Mouse (Mus musculus) gastrocnemius, postnatal 36 days (tissue): ENCODE data around the gene Tmem132d. TPM values are rescaled to one million over a fixed set of nuclear protein-coding genes. Genes with fewer than 3 reads are reported as not detected.

Source experiments
- DNase-seq, 2 experiments: peaks; one replicate each; pipeline ENCODE4 v3.0.0; 2022
- intact Hi-C: fragments of 180-260 bp; cut with DNase I; formaldehyde crosslinking; loops from one replicate; pipeline ENCODE4 v1.15.1; 2025
- total RNA-seq, 2 experiments: library from RNA; stranded (reverse); gene quantifications; 2 replicates each; pipeline ENCODE4 v1.2.3; 2021

Gene Tmem132d
- total RNA-seq, 2 experiments from 2014 or later: 0.05 TPM; not detected in 1

DNA sequence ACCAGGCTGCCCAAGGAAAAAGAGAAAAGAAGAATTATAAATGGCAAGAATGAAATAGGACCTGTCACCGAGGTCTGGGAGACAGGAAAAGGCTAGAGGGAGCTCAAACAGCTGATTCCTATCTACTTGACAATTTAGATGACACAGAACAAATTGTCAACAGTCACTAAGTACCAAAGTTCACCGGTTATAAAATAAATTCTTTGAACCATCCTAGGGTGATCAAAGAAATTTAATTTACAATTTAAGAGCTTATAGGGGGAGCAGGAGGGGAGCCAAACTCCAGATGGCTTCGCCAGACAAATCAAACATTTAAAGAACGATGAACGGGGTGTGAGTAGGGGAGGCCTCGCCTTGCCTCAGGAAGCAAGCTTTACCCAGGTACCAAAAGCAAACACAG, 20.6 kb downstream of the Tmem132d start:
- DNase-seq: no peak
- intact Hi-C loops: no loop called here

DNA sequence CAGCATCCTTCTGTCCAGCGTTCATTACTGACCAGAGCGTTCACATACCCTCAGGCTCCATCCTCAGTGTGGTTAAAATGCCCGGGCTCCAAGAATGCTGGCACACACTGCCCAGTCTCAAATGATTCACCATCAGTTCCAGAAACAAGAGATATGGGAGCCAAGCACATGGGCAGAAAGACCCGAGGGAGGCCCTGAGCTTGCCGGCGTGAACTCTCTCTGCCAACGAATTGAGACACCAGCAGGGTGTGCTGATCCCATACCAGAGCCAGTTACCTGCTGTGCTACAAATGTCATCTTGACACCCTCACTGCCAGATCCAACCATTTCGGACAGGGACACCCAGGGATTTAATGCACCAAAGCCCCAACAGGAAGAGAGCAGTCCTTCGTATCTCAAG, 25.3 kb downstream of the Tmem132d start:
- DNase-seq: no peak
- intact Hi-C loops: no loop called here

DNA sequence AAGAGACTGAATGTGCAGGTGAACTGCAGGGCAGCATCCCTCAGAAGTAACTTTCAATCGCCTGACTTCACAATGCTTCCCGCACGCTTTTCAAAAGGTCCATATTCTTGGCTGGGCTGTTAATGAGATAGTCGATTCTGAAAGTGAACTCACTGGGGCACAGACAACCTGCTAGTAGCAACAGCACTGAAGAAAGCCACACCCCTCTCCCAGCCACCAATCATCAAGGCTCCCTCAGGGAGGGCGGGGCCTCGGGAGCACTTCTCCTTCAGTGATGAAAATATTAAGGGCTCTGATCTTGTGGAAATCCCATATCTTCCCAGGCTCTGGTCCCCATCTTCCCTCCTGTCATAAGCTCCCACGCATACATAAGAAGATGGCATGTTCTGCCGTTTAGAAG, 27.8 kb downstream of the Tmem132d start:
- DNase-seq: no peak
- intact Hi-C loops: no loop called here

DNA sequence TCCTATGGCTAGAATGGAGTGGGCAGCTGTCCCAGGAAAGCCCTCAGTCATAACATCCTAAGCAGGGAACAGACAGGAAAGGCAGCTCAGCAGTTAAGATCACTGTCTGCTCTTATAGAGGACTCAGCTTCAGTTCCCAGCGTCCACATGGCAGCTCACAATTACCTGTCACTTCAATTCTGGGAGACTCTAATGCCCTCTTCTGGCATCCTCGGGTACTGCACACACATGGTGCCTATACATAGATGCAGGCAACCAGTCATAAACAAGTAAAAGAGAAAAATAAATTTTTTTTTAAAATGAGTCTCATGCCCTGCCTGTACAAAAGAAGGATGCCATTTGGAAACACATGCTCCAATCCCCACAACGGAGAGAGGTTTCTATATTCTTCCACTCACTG, 28.7 kb downstream of the Tmem132d start:
- intact Hi-C loops: no loop called here
- DNase-seq: no peak

DNA sequence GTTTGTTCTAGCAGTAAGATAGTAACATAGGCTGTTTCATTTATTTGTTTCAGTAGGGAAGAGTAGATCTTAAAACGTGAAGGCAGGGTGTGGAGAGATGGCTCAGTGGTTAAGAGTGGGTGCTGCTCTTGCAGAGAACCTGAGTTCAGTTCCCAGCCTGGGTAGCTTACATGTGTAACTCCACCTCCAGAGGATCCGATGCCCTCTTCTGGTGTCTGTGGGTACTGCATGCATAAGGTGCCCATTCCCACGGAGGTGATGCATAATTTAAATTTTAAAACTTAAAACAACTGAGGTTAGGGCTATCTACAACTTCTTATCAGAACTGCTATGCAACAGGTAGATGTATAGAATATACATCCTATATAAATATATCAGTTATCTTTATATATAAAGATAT, 40.5 kb downstream of the Tmem132d start:
- intact Hi-C loops: no loop called here
- DNase-seq: no peak

DNA sequence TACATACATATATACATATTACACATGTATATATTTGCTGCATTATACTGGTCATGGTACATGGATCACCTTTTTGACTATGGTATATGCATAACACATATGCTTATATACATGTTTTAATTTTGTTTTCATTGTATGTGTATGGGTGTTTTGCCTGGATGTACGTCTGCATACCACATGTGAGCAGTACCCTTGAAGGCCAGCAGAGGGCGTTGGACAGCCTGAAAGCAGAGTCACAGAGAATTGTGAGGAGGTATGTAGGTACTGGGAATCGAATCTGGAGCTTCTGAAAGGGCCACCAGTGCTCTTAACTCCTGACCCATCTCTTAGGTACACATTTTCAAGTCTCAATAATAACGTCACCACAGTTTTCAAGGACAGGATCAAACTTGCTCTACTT, 43.2 kb downstream of the Tmem132d start:
- intact Hi-C loops: no loop called here
- no peak for DNase-seq

DNA sequence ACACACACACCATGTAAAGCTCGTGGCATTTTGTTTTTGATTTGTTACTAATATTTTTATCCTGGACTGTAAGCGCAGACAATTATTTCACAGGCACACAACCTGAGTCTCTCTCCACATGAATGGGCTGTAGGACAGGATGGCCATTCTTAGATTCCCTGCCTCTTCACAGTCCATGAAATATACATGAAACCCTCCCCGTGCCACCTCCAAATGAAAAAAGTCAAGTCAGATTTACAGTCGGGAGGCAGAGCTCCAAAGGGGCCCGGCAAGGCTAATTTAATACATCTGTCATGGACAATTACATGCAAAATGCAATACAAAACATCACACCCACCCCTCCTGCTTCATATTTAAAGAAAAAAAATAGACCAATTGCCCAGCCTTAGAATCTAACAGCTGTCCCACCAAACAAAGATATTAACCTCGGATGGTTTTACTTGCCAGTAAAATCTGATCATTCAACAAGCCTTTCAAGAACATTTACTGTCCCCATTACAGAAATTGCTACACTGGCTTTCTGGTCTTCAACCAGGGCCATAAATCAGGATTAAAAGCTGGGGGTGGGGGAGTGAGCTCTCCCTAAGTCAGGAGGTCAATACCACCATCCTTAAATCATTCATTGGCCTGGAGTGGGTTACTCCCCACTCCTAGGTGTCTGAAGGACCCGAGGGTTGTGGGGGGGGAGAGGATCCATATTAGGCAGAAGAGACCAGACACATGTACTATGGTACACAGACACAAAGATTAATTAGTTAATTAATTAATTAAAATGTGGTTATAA, 44.3 kb downstream of the Tmem132d start:
- DNase-seq: no peak
- intact Hi-C loops: no loop called here

DNA sequence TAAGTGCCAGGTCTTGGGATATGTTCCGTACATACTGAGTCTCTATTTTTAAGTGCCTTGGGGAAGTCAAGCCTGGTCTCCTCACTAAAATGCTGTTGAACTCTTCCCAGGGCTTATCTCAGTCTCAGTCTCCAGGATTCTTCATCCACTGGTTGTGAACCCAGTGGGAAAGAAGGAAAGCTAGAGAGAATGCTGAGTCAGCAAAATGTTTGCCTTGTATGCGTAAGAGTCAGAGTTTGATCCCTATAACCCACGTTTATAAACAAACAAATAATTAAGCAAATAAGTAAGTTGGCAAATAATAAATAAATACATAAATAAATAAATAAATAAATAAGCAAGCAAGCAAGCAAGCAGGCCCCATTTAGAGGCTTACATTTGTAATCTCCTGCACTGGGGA, 63.1 kb downstream of the Tmem132d start:
- intact Hi-C loops: no loop called here
- no peak for DNase-seq

DNA sequence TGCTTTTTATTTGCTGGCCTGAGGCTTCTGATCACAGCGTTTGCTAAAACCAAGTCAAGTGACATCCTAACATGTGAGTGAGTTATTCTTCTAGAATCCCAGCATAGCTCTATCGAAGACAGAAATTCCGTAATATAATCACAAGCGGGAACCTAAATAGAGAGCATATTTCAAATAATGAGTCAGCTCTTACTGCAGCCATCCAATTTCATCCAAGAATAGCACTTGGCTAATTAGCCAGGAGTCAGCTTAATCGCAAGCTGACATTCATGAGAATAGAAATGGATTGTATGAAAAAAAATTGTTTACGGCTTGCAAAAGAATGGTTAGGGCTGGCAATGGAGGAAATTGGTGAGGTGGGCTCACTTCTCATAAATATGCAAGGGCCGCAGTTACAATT, 63.8 kb downstream of the Tmem132d start:
- intact Hi-C loops: no loop called here
- no peak for DNase-seq

DNA sequence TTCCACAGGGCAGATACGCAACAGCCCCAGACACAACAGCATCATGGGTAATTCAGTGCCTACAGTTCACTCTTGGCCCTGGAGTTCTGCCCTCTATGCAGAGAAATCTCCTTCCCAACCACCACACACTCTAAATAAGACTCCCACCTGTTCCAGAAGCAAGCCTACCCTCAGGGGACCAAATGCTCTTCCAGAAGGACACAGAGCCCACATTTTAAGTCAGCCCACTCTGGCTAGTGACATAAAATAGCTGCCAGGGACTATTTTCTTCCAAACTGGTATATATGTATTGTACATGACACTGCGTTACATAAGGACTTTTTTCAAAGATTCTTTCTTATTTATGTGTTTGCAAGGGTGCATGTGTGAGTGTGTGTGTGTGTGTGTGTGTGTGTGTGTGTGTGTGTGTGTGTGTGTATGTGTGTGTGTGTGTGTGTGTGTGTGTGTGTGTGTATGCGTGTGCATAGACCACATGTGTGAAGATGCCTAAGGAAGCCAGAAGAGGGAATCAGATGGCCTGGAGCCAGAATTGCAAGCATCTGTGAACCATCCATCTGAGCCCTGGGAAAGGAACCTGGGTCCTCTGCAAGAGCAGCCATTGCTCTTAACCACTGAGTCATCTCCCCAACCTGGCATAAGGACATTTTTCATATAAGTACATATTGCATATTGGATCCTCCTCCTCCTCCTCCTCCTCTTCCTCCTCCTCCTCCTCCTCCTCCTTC, 67.5 kb downstream of the Tmem132d start:
- no peak for DNase-seq
- intact Hi-C loops: no loop called here

DNA sequence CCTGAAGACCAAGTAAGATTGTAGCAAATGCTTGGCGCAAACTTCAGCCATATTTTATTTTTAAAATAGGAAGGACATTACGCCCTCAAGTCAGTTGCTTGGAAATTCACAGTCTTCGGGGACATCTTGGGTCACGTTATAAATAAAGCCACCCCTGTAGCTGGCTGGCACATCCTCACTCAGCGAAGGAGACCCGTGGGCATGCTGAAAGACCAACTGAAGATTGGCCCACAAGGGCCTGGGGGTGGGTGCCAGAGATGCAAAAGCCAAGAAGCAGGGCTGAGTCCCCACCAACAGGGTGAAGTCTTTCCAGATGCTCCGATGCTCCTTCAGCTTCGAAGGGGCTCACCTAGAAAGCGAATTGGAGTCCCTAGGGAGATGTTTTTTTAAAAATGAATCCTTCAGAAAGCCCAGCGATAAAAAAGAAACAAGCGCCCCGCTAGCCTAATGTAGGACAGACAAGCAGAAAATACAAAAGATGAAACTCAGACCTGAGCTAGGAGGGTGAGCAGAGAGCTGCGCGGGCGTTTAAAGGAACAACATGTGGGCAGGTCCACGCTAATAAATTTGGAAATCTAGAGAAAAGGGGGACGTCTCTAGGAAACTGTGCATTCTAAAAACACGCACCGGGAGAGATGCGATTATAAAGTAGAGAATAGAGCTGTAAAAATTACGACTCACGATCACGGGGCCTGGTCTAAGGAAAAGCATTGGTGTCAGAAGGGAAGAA, 71.8 kb downstream of the Tmem132d start:
- no peak for DNase-seq
- intact Hi-C loops: no loop called here

DNA sequence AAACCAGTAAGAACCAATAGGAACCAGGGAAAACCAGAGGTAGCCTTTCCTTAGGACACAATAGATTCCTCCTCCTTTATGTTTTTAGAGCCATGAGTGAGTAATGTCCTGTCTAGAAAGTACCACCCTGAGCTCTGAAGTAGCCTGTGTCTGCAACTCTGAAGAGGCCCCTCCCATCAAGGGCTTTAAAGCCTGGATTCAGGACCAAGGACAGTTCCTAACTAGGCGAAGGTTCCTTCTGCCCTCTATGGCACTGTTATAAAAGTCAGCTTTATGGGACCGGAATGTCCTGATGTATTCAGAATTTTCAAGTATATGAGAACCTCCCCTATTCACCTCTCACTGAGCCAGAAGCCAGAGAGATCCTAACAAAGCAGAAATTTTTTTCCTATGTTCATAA, 84.0 kb downstream of the Tmem132d start:
- intact Hi-C loops: no loop called here
- no peak for DNase-seq

DNA sequence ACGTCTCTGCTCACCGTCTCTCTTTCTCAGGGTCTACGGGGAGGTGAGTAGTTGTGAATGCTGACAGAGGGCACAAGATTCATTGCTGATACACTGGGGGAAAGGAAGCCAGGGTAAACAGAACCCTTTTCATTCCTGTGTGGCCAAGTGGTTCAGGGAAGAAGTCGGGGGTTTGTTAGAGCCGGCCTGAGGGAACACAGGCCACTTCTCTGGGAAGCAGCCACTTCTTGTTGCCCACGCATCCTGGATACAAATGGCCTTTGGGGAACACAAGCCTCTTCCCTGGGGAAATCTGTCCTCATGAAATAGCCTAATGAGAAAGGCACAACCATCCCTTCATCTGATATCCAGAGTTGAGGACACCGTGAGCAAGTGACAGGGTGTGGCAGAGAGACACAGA, 96.0 kb downstream of the Tmem132d start:
- intact Hi-C loops: no loop called here
- no peak for DNase-seq

DNA sequence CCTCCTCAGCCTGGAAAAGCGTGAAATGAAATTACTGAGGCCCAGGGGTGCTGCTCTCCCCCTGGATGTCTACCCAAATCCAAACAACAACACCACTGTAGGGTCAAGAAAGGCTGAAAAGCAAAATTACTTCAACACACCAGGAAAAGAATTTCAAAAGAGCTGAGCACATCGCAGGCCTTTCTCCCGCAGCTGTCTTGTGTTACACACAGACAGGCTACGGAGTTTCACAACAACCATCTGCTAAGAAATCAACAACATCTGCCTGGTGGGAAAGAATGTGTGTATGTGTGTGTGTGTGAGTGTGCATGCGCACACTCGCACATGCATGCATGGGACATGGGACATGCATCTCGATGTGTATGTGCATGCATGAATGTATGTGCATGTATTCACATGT, 100.1 kb downstream of the Tmem132d start:
- no peak for DNase-seq
- intact Hi-C loops: no loop called here

DNA sequence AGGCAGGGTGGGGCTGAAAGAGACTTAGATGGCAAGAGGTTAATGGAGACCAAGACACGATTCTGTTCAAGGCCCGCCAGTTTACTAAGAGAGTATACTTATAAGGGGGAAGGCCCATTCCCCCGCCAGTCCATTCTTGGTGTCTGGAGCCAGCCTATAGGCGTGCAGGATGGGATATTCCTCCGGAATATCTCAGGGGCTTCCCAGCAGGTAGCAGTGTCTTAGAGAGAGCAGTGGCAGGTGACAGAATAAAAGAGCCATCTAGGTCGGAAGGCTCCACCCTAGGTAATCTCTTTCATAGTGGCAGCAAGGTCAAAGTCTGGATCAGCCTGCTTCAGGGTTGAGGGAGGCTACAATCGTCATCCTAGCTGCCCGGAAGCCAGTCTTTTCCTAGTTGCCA, 102.5 kb downstream of the Tmem132d start:
- no peak for DNase-seq
- intact Hi-C loops: no loop called here

DNA sequence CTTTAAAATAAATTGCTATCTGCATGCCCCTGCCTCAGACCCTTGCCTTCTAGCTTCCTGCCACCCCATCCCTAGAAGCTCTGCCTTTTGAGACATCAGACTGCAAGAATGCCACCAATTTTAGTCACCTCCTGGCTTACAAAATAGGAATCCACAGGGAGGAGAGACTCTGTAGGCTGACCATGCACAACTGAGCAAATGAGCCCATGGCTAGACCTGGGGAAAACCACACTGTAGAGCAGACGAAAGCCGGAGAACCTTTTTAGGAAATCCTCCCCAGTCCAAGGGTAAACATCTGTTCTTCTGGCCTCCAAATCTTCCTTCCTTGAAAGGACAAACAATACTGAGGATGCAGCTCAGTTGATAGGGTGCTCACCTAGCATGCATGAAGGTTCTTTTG, 130.5 kb downstream of the Tmem132d start:
- no peak for DNase-seq
- intact Hi-C loops: no loop called here

DNA sequence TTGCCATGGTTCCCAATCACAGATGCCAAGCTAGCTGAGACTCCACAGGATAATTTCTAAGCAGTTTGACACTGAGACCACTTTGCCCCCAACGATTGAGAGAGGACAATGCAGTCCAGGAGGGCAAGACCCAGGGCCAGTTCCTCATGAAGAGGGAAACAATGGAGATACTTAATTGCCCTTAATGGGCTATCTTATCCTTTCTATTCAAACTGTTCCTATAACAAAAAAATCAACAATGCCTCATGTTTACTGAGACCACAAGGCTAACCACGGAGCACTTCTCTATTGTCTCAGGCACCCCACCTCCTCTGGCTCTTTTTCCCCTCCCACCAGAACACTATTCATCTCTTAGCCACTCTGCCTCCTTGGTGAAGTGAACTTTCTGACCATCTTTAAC, 141.7 kb downstream of the Tmem132d start:
- DNase-seq: no peak
- intact Hi-C loops: no loop called here

DNA sequence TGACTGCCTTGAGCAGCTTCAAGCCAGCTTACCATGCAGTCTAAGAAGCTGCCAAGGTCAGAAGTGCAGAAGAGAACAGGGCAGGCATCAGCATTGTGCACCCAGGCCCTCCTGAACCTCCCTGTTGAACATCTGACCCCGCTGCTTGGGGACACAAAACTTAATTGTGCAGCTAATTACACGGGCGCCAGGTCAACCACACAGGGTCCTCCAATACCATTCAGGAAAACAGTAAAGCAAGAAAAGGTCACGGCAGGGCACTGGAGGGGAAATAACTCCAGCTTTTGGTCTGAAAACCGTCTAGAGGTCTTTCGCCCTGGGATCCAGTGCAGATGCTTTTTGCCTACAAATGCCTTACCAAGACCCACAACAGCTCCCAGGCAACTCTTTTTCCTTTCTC, 159.6 kb downstream of the Tmem132d start:
- intact Hi-C loops: no loop called here
- no peak for DNase-seq

DNA sequence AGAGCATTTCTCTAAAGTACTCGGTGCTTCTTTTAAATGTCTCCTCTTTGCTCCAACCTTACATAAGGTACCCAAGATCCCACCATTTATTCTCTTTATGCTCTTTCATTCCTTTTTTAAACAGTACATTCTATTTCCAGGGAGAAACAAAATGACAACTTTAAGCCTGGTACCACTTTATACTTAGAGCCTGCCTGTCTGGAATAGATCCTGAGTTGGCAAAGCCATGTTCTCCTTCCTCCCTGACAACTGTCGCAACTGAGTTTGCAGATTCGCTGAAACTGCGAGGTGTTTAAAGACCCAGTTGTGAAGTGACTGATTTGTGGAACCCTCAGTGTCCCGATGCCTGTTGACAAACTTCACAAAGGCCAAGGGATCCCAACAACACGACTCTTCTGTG, 165.5 kb downstream of the Tmem132d start:
- no peak for DNase-seq
- intact Hi-C loops: no loop called here

DNA sequence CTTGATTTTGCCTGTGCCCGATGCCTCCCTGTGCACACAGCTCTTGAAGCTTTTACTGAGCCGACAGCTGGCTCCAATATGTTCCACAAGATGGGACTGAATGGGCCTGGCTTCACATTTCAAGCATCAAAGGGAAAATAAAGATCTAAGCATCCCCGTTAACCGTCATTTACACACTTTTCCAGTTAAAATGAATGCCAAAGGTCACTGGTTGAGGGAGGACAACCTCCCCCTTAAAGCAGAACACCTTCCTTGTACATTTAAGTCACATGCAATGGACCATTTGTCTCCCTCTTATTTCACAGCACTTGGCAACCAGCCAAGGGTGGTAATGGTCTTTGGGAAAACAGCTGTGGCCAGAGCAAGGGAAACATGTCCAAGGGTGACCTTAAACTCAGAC, 188.7 kb downstream of the Tmem132d start:
- DNase-seq: no peak
- intact Hi-C loops: no loop called here

DNA sequence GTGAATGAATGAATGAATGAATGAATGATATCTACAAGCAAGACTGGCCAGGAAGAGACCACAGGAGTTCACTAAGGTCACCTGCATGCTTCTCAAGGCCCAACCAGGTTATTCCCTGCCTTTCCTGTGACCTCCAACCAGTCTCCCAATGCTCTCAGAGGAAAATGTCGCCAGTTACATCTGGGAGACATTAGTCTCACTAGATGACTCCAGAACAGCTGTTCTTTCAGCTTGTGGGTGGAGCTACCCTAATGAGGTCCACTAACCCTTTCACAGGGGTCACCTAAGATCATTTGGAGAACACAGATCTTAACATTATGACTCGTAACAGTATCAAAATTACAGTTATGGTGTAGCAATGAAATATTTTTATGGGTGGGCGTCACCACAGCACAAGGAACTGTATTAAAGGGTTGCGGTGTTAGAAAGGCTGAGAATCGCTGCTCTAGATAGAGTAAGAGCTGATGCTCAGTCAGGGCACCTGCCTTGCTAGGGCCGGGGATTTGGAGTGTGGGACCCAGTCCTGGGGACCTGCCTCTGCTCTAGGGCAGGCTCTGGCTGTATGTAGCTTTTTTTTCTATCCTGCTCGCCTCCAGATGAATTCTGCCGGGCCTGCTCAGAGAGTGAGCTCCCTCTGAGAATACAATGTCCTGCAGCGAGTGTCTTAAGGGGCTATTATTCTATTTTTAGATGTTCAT, 196.1 kb downstream of the Tmem132d start:
- intact Hi-C loops: no loop called here
- no peak for DNase-seq
